Comparison of ENCODE assay signal across 8 mouse cellular contexts in genomic region chr8:57530666-57531349, GRCm38 (mm10). TPM values are rescaled to one million over a fixed set of nuclear protein-coding genes. Genes with fewer than 3 reads are reported as not detected.
DNase-seq lines count a peak whose midpoint lies in the region.

No protein-coding gene starts in this region.

- no peak overlapping the region for H3K4me3 ChIP-seq in embryonic facial prominence, embryonic 10.5 days

- H3K36me3 ChIP-seq in embryonic facial prominence, embryonic 10.5 days (replicated peaks): peaks cover 31% of the 10 kb centered on the region

- no peaks in the 10 kb centered on the region for H3K27me3 ChIP-seq in embryonic facial prominence, embryonic 10.5 days (replicated peaks; ENCODE audit: low read depth, poor library complexity, severe bottlenecking)

- peak; percentile 81 to 82 for DNase-seq in B cell, adult 2 months
- peak; percentile 78 for DNase-seq in adrenal gland, postnatal 25 days
- peak; percentile 78 for DNase-seq in embryonic facial prominence, embryonic 10.5 days (ENCODE audit: low spot score)
- DNase-seq in heart, adult 18-20 months: peak; percentile 90 to 93
- peak; percentile 87 for DNase-seq in kidney, adult 18-20 months
- peak; percentile 81 for DNase-seq in liver
- DNase-seq in monocyte, adult 2 months (ENCODE audit: low read depth in 1 of 2, low spot score in 2 of 2): peak; percentile 42 to 71
- peak; percentile 43 to 71 for DNase-seq in spleen, postnatal 14 days (ENCODE audit: low spot score in 2 of 2)

- no peak overlapping the region for H3K27ac ChIP-seq in embryonic facial prominence, embryonic 10.5 days (replicated peaks)

- 36% methylated on average over 15 of the region's 15 CpGs for WGBS in embryonic facial prominence, embryonic 10.5 days

- no peaks in the 10 kb centered on the region for H3K9me3 ChIP-seq in embryonic facial prominence, embryonic 10.5 days

- H3K4me1 ChIP-seq in embryonic facial prominence, embryonic 10.5 days: 0 out of 2 replicates have a peak, but pooled peaks cover 3% of the 10 kb centered on the region

RNA-seq across cellular contexts. Expression of gene Hmgb2, which starts 19.1 kb away (rescaled TPM):
- 28.0 and 35.7 TPM in 2 replicates for total RNA-seq in adrenal gland, postnatal 25 days (2021)
- 579 and 587 TPM in 2 replicates for polyA plus RNA-seq in embryonic facial prominence, embryonic 10.5 days (2016; fragmentation: Nextera tagmentation; extraction: Ambion mirVana)
- total RNA-seq in heart, adult 18-20 months (2021): 10 to 100 TPM in 1 of 2 experiments, 1 to 10 TPM in 1; 8.6 to 12.6 TPM

RNA-seq across cellular contexts. Expression of gene Sap30, which starts 43.1 kb away (rescaled TPM):
- 12.4 and 15.1 TPM in 2 replicates for total RNA-seq in adrenal gland, postnatal 25 days (2021)
- polyA plus RNA-seq in embryonic facial prominence, embryonic 10.5 days (2016; fragmentation: Nextera tagmentation; extraction: Ambion mirVana): 72.8 and 76.0 TPM in 2 replicates
- 10 to 100 TPM in 1 of 2 experiments, 1 to 10 TPM in 1; 9.6 to 15.4 TPM for total RNA-seq in heart, adult 18-20 months (2021)
